Mouse (Mus musculus): ENCODE data around the gene Col4a3bp. TPM values are rescaled to one million over a fixed set of nuclear protein-coding genes. Genes with fewer than 3 reads are reported as not detected.

Col4a3bp gene
- total RNA-seq, 2 experiments from 2014 or later, result 68.3 to 68.5 TPM

GRCm38 (mm10) chr13:96542901-96543891 lies 778 bp downstream of the Col4a3bp start:
- peak in 1 of 2 experiments; percentile 63 for DNase-seq (ENCODE audit: extremely low spot score in 1 of 2, low spot score in 2 of 2)
- intact Hi-C loops (cut with DNase I), result loop anchor here (2.0 kb wide), 2 partner anchors 50 to 112 kb away; no protein-coding TSS in a partner anchor
- Histone ChIP-seq H3K4me3 (peak overlapping the region; percentile 91), H3K27ac (peak overlapping the region; percentile 99)
- TF ChIP-seq CTCF (IDR thresholded peaks at IDR 0.05), result no peak

DNA sequence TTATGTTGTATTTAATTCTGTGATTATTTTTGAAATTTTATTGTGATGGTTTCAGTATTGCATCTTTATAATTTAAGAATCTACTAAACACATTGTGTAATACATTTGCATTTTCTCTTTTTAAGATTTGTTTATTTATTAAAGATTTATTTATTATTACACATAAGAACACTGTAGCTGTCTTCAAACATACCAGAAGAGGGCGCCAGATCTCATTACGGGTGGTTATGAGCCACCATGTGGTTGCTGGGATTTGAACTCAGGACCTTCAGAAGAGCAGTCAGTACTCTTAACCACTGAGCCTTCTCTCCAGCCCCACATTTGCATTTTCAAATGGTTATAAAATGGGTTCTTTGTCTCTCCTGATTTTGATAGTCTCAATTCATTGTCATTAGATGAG lies 2.1 kb downstream of the Col4a3bp start:
- H3K27ac ChIP-seq, result no peak overlapping the region
- DNase-seq (ENCODE audit: extremely low spot score in 1 of 2, low spot score in 2 of 2), result no peak
- peak overlapping the region; percentile 91 for H3K4me3 ChIP-seq
- intact Hi-C loops (cut with DNase I), result no loop called here
- peak; percentile 48 for TF ChIP-seq CTCF (IDR thresholded peaks at IDR 0.05)

GRCm38 (mm10) chr13:96547250-96547649 lies 4.8 kb downstream of the Col4a3bp start:
- Histone ChIP-seq H3K27ac (no peak overlapping the region), H3K4me3 (no peak overlapping the region)
- TF ChIP-seq CTCF (IDR thresholded peaks at IDR 0.05), result no peak
- intact Hi-C loops (cut with DNase I), result no loop called here
- no peak for DNase-seq (ENCODE audit: extremely low spot score in 1 of 2, low spot score in 2 of 2)

GRCm38 (mm10) chr13:96547941-96548340 lies 5.5 kb downstream of the Col4a3bp start:
- Histone ChIP-seq H3K27ac (no peak overlapping the region), H3K4me3 (no peak overlapping the region)
- DNase-seq (ENCODE audit: extremely low spot score in 1 of 2, low spot score in 2 of 2), result no peak
- TF ChIP-seq CTCF (IDR thresholded peaks at IDR 0.05), result no peak
- intact Hi-C loops (cut with DNase I), result no loop called here

- intact Hi-C loops (cut with DNase I), result no loop called here
- no peak for DNase-seq (ENCODE audit: extremely low spot score in 1 of 2, low spot score in 2 of 2)
- Histone ChIP-seq H3K27ac (no peak overlapping the region), H3K4me3 (no peak overlapping the region)
- no peak for TF ChIP-seq CTCF (IDR thresholded peaks at IDR 0.05)
These were observed 12.7 kb downstream of the Col4a3bp start for GRCm38 (mm10) chr13:96555099-96555498.

DNA sequence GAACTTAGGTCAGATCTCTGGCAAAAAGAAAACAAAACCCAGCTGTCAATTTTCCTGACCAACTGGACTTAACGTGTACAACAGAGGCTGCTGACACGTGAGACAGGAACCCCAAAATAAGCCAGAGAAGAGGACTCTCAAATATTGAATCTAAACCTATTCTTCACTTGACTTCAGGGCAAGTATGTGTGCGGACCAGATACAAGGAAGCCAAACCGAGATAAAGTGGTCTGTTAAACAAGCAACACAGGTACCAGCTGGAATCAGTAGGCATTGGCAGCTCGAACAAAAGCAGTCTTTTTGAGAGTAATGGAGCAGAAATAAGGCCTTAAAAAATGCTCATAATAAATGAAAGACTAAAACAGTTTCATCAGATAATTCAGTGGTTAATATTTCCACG lies 25.6 kb downstream of the Col4a3bp start:
- H3K4me3 ChIP-seq, result no peak overlapping the region
- TF ChIP-seq CTCF (IDR thresholded peaks at IDR 0.05), result no peak
- no peak overlapping the region for H3K27ac ChIP-seq
- intact Hi-C loops (cut with DNase I), result no loop called here
- DNase-seq (ENCODE audit: extremely low spot score in 1 of 2, low spot score in 2 of 2), result no peak

DNA sequence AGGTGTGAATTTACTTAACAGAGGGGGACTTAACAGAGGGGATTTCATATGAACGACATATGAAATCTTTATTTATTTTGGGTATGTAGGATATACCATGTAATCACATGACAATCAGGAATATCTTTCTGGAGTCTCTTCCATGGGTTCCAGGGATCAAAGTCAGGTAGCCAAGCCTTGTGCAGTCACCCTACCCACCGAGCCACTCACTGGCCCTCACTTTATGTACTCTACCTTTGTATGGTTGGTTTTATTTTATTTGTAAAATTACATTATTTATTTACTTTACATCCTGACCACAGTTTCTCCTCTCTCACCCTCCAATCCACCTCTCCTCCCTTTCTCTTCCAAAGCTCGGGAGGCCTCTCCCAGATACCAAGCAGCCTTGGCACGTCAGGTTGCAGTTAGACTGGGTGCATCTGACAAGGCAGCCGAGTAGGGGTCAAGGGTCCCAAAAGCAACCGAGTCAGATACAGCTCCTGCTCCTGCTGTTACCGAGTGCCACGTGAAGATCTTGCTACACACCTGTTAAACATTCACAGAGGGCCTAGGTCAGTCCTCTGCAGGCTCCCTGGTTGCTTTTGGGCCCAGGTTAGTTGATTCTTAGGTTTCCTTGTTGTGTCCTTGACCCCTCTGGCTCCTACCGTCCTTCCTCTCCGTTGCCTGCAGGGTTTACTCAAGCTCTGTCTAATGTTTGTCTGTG lies 28.0 kb downstream of the Col4a3bp start:
- no peak for TF ChIP-seq CTCF (IDR thresholded peaks at IDR 0.05)
- no peak overlapping the region for H3K4me3 ChIP-seq
- H3K27ac ChIP-seq, result no peak overlapping the region
- DNase-seq (ENCODE audit: extremely low spot score in 1 of 2, low spot score in 2 of 2), result no peak
- intact Hi-C loops (cut with DNase I), result no loop called here

DNA sequence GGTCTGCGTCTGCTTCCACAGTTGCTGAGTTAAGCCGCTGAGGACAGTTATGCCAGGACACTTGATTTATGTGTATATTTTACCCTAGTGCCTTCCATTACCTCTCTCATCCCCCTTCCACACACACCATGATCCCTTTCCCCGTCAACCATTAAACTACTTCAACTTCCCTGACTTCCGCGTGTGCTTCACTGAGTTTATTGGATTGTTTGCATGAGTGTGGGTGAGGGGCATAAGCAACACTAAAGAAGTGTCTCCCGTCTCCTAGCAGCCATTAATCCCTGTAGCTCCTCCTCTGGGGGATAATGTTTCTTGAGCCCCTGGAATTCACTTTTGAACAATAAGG lies 28.6 kb downstream of the Col4a3bp start:
- H3K27ac ChIP-seq, result no peak overlapping the region
- TF ChIP-seq CTCF (IDR thresholded peaks at IDR 0.05), result no peak
- no peak overlapping the region for H3K4me3 ChIP-seq
- no peak for DNase-seq (ENCODE audit: extremely low spot score in 1 of 2, low spot score in 2 of 2)
- intact Hi-C loops (cut with DNase I), result no loop called here

DNA sequence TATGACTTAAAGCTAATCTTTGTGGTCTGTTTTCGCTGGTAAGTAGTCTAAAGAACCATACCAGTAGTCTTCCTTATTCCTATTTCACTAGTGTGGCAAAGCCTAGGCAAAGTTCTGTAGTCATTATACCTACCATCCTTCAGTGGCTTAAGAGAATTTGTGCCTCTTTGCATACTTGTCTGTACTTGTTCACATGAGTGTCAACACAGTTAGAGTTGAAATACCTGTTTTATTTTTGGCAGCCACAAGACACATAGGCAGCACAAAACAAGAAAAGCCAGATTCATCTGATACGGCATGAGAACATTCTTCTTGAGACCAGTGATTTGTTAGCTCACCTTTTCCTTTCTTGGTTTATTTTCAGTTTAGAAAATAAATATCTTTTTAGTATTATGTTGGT lies 31.8 kb downstream of the Col4a3bp start:
- no peak for DNase-seq (ENCODE audit: extremely low spot score in 1 of 2, low spot score in 2 of 2)
- no peak for TF ChIP-seq CTCF (IDR thresholded peaks at IDR 0.05)
- intact Hi-C loops (cut with DNase I), result no loop called here
- Histone ChIP-seq H3K4me3 (no peak overlapping the region), H3K27ac (no peak overlapping the region)

- no peak for TF ChIP-seq CTCF (IDR thresholded peaks at IDR 0.05)
- intact Hi-C loops (cut with DNase I), result no loop called here
- H3K27ac ChIP-seq, result no peak overlapping the region
- no peak overlapping the region for H3K4me3 ChIP-seq
- no peak for DNase-seq (ENCODE audit: extremely low spot score in 1 of 2, low spot score in 2 of 2)
These were observed 36.7 kb downstream of the Col4a3bp start for GRCm38 (mm10) chr13:96579104-96579503.

DNA sequence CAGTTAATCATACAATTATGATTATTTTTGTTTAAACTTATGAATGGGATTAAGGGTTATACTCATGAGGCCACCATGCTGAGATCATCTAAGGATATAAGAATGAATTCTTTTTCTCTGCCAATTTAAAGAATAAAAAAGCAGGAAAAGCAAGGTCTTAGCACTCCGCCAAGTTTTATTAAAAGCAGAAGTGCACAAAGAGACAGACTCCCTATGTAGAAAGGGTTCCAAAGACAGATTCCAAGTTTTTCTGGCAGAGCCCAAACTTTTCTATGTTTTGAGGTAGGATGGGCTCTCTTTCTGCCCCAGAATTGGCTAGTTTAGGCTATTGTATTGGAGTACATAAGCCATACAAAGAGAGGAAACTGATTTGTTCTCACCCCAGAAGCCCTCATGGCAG lies 37.6 kb downstream of the Col4a3bp start:
- no peak overlapping the region for H3K4me3 ChIP-seq
- H3K27ac ChIP-seq, result no peak overlapping the region
- intact Hi-C loops (cut with DNase I), result no loop called here
- DNase-seq (ENCODE audit: extremely low spot score in 1 of 2, low spot score in 2 of 2), result no peak
- TF ChIP-seq CTCF (IDR thresholded peaks at IDR 0.05), result no peak

- Histone ChIP-seq H3K4me3 (no peak overlapping the region), H3K27ac (no peak overlapping the region)
- intact Hi-C loops (cut with DNase I), result no loop called here
- DNase-seq (ENCODE audit: extremely low spot score in 1 of 2, low spot score in 2 of 2), result no peak
- TF ChIP-seq CTCF (IDR thresholded peaks at IDR 0.05), result no peak
These were observed 41.8 kb downstream of the Col4a3bp start for GRCm38 (mm10) chr13:96584201-96584600.

All from left cerebral cortex, adult 2 months (tissue).